Mouse (Mus musculus): ENCODE data around the gene Exosc1.

DNA sequence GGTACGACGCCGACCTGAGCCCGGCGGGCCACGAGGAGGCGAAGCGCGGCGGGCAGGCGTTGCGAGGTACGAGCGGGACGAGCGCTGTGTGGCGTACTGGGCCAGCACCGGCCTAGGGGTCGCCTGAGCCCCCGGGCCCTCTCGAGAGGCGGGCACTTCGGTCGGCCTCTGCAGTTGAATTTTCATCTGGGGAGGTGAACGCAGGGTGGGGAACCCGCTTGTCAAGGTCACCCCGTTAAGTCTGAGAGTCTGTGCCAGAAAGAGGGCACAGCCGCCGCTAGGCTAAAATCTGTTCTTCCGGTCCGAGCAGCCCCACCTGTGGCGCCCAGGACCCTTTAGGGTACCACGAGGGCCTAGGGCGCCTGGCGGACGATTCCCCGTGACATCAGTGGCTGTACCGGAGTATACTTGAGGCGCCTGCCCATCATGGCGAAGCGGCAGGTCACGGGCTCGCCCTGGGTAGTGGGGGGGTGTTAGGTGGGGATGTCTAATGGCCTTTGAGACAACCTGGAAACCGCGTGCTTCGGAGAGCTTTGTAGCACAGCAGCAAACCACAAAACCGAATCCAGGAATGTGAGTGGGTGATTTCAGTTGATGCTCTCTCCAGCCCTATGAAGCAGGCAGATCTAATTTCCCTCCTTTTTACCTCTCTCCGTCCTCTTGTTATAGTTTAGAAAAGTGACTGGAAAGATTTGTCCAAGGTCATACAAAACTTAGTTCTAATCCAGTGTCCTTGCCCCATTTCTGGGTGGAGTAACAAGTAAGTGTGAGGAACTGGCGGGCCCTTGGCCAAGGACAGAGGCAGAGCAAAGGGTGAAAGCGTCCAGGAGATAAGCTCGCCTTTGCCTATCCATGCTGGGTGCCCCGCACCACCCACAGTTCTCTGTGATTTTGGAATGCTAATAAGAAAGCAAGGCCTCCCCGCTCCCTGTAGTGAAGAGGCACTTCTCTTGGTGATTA lies 20.8 kb downstream of the Exosc1 start:
- TF ChIP-seq CTCF (IDR thresholded peaks at IDR 0.05; ENCODE audit: control insufficient read depth, insufficient read depth, insufficient replicate concordance, low read depth, low read length): no peak
- TF ChIP-seq POLR2A (IDR thresholded peaks at IDR 0.05; ENCODE audit: control insufficient read depth, low read depth, low read length): no peak; the same call in 1 of the 2 replicates
